ENCODE assay signal across 16 mouse cellular contexts in the genomic region with DNA sequence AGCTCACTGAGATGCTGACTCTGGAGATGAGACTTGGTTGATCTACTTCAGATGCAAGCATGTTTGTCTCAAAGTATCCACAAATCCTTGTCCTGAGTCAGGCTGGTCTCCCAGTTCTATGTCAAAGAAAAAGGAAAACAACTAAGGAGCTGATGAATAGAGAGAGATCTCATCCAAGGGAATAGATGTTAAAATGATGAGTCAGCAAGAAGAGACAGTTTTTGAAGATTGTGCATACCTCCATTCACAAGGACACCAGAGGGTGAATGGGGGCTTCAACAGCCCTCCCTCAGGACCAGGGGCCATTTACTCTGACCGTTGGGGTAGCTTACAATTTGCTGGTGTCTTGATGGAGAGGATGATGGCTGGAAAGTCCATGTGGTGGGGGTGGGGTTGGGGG.
"Had no signal": no experiment of that assay in that cellular context is flagged by ENCODE, and none has a peak within 500 bp of the region (broad histone marks: within the 10 kb centered on the region; RNA-seq: fewer than 3 reads in every experiment).

No protein-coding gene starts in this region.

- H3K36me3 ChIP-seq: neural tube, embryonic 13.5 days; neural tube, embryonic 15.5 days; stomach, embryonic 15.5 days had no signal

- H3K4me2 ChIP-seq: neural tube, embryonic 13.5 days; neural tube, embryonic 15.5 days; stomach, embryonic 15.5 days had no signal

- H3K4me1 ChIP-seq: neural tube, embryonic 13.5 days; neural tube, embryonic 15.5 days; stomach, embryonic 15.5 days had no signal

- H3K27me3 ChIP-seq: neural tube, embryonic 13.5 days; neural tube, embryonic 15.5 days; stomach, embryonic 15.5 days had no signal

- DNase-seq: retina, postnatal 1 day; right cerebral cortex, adult 18-20 months; right cerebral cortex, postnatal 14 days; right cerebral cortex, postnatal 25 days; right cerebral cortex, postnatal 4 days; spleen, adult 18-20 months; thymus, adult 18-20 months; thymus, adult 2 months; thymus, postnatal 14 days; thymus, postnatal 25 days; thymus, postnatal 36 days; thymus, postnatal 4 days had no signal

- H3K9ac ChIP-seq: neural tube, embryonic 13.5 days; neural tube, embryonic 15.5 days; stomach, embryonic 15.5 days had no signal

- H3K27ac ChIP-seq: neural tube, embryonic 13.5 days; neural tube, embryonic 15.5 days; stomach, embryonic 15.5 days; stomach, postnatal 0 days had no signal

- H3K4me3 ChIP-seq: neural tube, embryonic 13.5 days; neural tube, embryonic 15.5 days; stomach, embryonic 15.5 days had no signal

- H3K9me3 ChIP-seq: neural tube, embryonic 13.5 days; neural tube, embryonic 15.5 days; stomach, embryonic 15.5 days had no signal
